Mouse (Mus musculus) right cerebral cortex, adult 18-20 months (tissue): ENCODE data around the gene Jam3.
A peak's percentile ranks its signal among the peaks of the same experiment; 100 is the strongest.

Experiments
- DNase-seq: peaks from one replicate; pipeline ENCODE4 v3.0.0; 2022; ENCODE audit warnings: mixed read lengths

Jam3 gene

GRCm38 (mm10) chr9:27109533-27110514, 45.4 kb downstream of the Jam3 start:
- peak; percentile 77 for DNase-seq

DNA sequence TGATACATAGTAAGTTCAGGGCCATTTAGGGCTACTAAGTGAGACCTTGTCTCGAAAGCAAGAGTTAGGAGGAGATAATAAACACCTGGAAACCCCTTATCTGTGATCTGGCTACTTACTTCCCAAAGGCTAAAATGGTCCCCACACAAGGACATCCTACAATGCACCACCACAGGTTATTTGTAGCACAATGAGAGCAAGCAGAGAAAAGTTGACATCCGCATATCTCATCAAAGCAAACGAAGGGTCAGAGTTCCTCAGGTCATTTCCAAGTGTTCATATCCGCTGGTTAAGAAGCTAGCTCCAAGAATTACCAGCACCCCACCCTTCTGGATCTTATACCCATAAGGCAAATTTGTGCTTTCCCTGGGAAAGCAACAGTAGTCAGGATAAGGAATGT, 46.8 kb downstream of the Jam3 start:
- DNase-seq: no peak

DNA sequence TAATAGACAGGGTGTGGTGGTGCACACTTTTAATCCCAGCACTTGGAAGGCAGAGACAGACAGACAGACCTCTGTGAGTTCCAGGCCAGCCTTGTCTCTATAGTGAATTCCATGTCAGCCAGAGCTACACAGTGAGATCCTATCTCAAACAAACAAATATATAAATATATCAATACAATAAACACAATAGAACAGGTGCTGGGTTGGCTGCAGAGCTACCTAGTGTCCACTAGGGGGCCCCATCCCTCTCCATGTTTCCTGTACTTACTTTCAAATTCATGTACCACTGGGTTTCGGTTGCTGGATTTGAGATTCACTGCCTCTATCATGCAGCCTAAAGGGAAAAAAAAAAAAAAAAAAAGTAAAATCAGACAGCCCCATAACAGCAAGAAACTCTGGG, 49.1 kb downstream of the Jam3 start:
- peak; percentile 61 for DNase-seq

DNA sequence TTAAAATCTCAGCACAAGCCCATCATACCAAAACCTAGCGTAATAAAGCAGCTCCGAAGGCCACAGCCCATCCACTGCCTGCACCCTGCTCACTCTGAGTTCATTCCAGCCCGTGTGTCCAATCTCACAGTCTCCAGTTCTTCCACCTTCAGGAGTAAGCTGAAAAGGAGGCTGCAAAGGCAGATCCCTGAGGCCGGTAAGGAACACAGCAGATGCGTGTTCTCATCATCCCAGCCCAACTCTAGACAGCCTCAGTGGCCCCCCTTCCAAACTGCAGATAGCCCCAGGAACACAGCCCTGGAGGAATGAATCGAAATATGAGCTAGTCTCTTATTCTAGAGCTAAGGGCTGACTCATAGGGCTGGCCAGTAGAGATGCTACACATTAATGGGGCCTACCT, 53.8 kb downstream of the Jam3 start:
- no peak for DNase-seq

DNA sequence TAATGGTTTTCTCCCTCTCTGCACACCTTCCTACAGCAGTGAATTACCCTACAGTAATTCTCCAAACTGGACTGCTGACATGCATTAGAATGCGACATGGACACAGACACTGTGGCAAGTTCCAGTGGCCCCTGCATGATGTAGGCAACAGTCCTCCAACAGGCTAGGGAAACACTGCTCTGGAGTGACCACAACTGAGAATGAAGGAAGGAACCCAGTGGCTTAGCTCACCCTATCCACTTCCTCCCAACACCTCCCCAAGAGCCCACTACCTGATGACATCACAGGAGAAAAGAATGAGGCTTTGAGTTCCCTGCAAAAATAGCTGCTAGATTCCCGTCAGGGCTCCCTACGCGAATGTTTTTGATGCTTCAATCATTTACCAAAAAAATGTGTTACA, 55.7 kb downstream of the Jam3 start:
- no peak for DNase-seq

GRCm38 (mm10) chr9:27098557-27098956, 56.7 kb downstream of the Jam3 start:
- DNase-seq: no peak

DNA sequence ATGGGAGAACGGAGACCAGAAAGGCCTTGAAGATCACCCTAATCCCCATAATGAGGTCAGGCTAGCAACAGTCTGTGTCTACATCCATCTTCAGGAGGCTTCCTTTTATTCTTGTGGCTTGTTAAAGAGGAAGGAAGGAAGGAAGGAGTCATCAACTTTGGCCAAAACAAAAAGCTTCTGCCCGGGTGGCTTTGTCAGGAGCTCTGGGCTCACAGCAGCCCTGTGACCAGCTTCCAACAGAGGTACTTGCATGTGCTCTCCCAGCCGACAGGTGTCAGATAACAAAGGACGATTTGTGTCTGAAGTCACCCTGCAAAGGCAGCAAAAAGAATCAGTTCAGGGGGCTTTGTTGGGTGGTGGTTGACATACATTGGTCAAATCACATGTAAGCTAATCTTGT, 57.1 kb downstream of the Jam3 start:
- no peak for DNase-seq

DNA sequence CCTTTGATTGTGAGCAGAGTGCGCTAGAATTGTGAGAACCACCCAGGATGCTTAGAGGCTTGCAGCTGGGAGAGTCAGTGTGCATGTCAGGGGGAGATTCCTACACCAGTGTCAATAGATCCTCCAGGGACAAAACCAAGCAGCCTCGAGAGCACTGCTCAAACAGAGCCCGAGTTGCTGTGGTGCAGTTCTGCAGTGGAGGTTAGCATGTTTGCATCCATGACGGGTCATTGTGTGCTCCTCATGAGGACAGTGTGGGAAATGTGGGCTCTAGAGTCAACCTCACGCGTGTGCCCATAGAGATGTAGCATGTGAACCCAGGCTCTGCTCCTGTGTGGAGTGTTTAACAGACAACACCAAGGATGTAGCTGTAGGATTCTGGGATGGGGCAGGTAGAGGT, 62.3 kb downstream of the Jam3 start:
- DNase-seq: no peak

GRCm38 (mm10) chr9:27090801-27091775, 64.1 kb downstream of the Jam3 start:
- no peak for DNase-seq

DNA sequence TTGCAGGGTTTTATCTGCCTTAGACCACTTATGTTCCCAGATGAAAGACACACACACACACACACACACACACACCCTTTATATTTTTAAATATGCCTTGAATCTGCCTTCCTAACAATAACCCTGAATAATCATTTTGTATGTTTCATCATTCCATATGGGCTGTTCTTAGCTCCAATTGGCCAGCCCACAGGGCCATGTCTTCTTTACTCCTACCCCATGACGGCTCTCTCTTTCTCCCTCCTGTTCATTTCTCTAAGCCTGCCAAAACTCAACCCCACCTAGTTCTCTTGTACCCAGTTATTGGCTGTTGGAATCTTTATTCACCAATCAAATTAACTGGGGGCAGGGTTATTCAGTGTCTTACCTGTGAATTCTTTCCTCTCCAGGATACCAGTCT, 65.1 kb downstream of the Jam3 start:
- DNase-seq: no peak

GRCm38 (mm10) chr9:27087402-27087801, 67.8 kb downstream of the Jam3 start:
- DNase-seq: no peak

GRCm38 (mm10) chr9:27086256-27086655, 69.0 kb downstream of the Jam3 start:
- DNase-seq: no peak

GRCm38 (mm10) chr9:27075812-27076211, 79.4 kb downstream of the Jam3 start:
- no peak for DNase-seq

DNA sequence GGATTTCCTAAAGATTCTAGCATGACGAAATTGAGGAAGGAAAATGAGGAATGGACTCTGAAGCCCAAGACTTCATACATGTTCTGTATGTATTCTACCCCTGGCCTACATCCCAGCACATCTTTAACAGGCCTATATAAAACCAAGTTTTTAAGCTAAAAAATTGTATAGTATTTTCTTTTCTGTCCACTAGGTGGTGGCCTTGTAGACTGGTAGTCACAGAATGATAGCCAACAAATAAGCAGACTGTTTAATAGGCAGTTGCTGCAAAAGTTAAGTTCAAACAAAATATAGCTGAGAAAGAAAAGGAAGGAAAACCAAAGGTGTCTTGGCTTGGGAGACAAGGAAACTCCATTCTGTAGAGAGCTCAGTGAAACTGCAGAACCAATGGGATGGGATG, 80.5 kb downstream of the Jam3 start:
- no peak for DNase-seq

DNA sequence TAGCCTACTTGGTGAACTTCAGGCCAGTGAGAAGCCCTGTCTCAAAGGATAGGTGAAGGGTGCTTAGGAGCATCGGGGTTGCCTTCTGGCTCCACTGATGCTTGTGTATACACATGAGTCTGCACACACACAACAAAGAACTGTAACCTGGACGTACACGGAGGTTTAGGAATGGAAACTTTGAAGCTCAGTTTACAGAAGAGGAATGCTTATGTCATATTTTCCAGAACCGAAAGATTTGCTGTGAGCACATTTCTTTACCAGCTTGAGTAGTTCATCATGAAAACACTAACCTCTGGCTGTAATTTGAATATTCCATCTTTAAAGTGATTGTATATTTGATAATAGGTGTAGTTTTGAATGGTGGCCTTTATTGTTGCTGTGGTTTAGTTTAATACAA, 84.3 kb downstream of the Jam3 start:
- no peak for DNase-seq

DNA sequence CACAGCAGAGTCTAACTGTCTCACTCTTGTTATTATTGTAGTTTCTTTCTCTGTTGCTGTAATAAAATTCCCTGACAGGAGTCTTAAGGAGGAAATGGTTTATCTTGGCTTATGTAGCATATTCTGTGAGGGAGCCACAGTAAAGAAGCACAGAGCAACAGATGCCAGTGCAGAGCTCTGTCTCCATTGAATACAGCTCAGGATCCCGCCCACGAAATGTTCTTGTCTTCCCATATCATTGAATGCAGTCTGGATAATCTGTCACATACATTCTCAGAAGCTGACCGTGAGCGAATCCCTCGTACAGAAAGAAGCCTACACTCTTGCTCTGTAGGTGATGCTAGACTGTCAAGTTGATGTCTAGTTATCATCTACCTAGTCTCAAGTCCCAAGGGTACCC, 96.9 kb downstream of the Jam3 start:
- DNase-seq: peak; percentile 76

DNA sequence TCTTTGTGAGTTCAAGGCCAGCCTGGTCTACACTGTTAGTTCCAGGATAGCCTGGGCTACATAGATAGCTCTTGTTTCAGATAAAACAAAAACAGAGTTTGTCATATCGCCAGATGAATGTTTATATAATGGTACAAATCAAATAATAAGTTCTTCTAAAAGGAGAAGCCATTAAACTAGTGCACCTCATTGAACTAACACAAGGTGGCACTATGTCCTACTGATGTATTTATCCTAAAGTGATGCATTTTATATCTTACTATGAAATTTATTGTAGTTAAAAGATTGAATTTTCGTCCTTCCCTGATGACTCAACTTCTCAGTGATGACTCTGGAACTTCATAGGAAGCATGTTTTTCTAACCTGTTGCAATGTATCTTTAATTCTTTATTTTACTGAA, 105.7 kb downstream of the Jam3 start:
- DNase-seq: no peak
